Mouse (Mus musculus) stomach, embryonic 14.5 days (tissue): Measurements from ENCODE around the gene Gm6370. TPM values are rescaled to one million over a fixed set of nuclear protein-coding genes. Genes with fewer than 3 reads are reported as not detected.
"Not testable (repeated sequence)": the region's sequence is repeated elsewhere in the genome, so short reads cannot be mapped to it uniquely, and the experiment has no call there.

Experiments
- ATAC-seq: fragments of 200-750 bp; cut with Nextera tagmentation; 2 replicates; pipeline ENCODE4 v1.8.0; 2017; ENCODE audit warnings: low read depth, moderate TSS enrichment; ENCODE audit not compliant: insufficient number of reproducible peaks, insufficient read depth, low FRiP score
- H3K27ac ChIP-seq: fragments of 300-500 bp; sonication (generic); 2 replicates; pipeline ENCODE4 v1.5.1; 2014; ENCODE audit warnings: mild to moderate bottlenecking, low read length, moderate library complexity, mixed read lengths
- H3K27me3 ChIP-seq: fragments of 300-500 bp; sonication (generic); 2 replicates; pipeline ENCODE4 v1.6.1; 2014; ENCODE audit warnings: low read length, control low read depth, mixed read lengths; ENCODE audit not compliant: control insufficient read depth, insufficient read depth
- H3K36me3 ChIP-seq: fragments of 300-500 bp; sonication (generic); 2 replicates; pipeline ENCODE4 v1.6.1; 2014; ENCODE audit warnings: mild to moderate bottlenecking, control low read depth, low read length, moderate library complexity, mixed read lengths; ENCODE audit not compliant: control insufficient read depth, insufficient read depth
- H3K4me1 ChIP-seq: fragments of 300-500 bp; sonication (generic); 2 replicates; pipeline ENCODE4 v1.6.1; 2014; ENCODE audit warnings: low read length, control low read depth, mixed read lengths; ENCODE audit not compliant: control insufficient read depth, insufficient read depth
- H3K4me2 ChIP-seq: fragments of 300-500 bp; sonication (generic); replicated peaks from 2 replicates; pipeline ENCODE4 v1.6.1; 2014; ENCODE audit warnings: low read depth, low read length, control low read depth
- H3K4me3 ChIP-seq: fragments of 300-500 bp; sonication (generic); 2 replicates; pipeline ENCODE4 v1.5.1; 2014; ENCODE audit warnings: low read depth, low read length, control low read depth
- H3K9ac ChIP-seq: fragments of 300-500 bp; sonication (generic); replicated peaks from 2 replicates; pipeline ENCODE4 v1.6.1; 2014; ENCODE audit warnings: low read depth, mild to moderate bottlenecking, control low read depth, low read length, moderate library complexity, mixed read lengths
- H3K9me3 ChIP-seq: fragments of 300-500 bp; sonication (generic); 2 replicates; pipeline ENCODE4 v1.6.1; 2016; ENCODE audit warnings: low read depth, low read length, control low read depth; ENCODE audit not compliant: control insufficient read depth
- WGBS: fragments of 180-500 bp; shearing (Covaris S2); extraction: QIAGEN DNeasy Blood & Tissue Kit; methylation state at CpG from one replicate; pipeline ENCODE4 v1.1.7; 2014; 5-methylcytosine and 5-hydroxymethylcytosine counted together
- polyA plus RNA-seq: library from polyadenylated mRNA; unstranded; fragments of >200 nt; fragmentation: Nextera tagmentation; extraction: Ambion mirVana; gene quantifications from 2 replicates; pipeline ENCODE4 v1.2.1, GENCODE M21; 2014

Gene Gm6370
- polyA plus RNA-seq = not detected in 2 replicates

- not testable (repeated sequence) for H3K4me1 ChIP-seq, H3K36me3 ChIP-seq, H3K9ac ChIP-seq, H3K27ac ChIP-seq, H3K27me3 ChIP-seq, ATAC-seq, H3K4me3 ChIP-seq, H3K4me2 ChIP-seq, H3K9me3 ChIP-seq
- no CpG with 5 or more reads among the region's 5 CpGs for WGBS
Observed at GRCm38 (mm10) chr5:146491063-146491462, at the start of gene Gm6370. TSS of gene Gm6370 (plus strand) at chr5:146491363.

- Histone ChIP-seq H3K27me3 (no peaks in the 10 kb centered on the region), H3K4me2 (no peak overlapping the region), H3K4me1 (no peaks in the 10 kb centered on the region), H3K9me3 (no peaks in the 10 kb centered on the region), H3K27ac (no peak overlapping the region), H3K9ac (no peak overlapping the region), H3K4me3 (no peak overlapping the region), H3K36me3 (no peaks in the 10 kb centered on the region)
- 62% methylated on average over 2 of the region's 2 CpGs for WGBS
- no peak for ATAC-seq
Observed at GRCm38 (mm10) chr5:146442767-146443166, 48.4 kb upstream of the Gm6370 start.

- Histone ChIP-seq H3K4me2 (no peak overlapping the region), H3K4me1 (no peaks in the 10 kb centered on the region), H3K27ac (no peak overlapping the region), H3K9ac (no peak overlapping the region), H3K9me3 (no peaks in the 10 kb centered on the region), H3K27me3 (no peaks in the 10 kb centered on the region), H3K4me3 (no peak overlapping the region), H3K36me3 (no peaks in the 10 kb centered on the region)
- WGBS = 82% methylated on average over 2 of the region's 2 CpGs
- ATAC-seq = no peak
Observed at GRCm38 (mm10) chr5:146446633-146447032, 44.5 kb upstream of the Gm6370 start.

GRCm38 (mm10) chr5:146451592-146452254 lies 39.4 kb upstream of the Gm6370 start:
- Histone ChIP-seq H3K9ac (no peak overlapping the region), H3K4me3 (no peak overlapping the region), H3K9me3 (no peaks in the 10 kb centered on the region), H3K4me1 (no peaks in the 10 kb centered on the region), H3K27ac (no peak overlapping the region), H3K27me3 (no peaks in the 10 kb centered on the region), H3K36me3 (no peaks in the 10 kb centered on the region), H3K4me2 (no peak overlapping the region)
- 74% methylated on average over 11 of the region's 11 CpGs for WGBS
- no peak for ATAC-seq

GRCm38 (mm10) chr5:146453556-146453955 lies 37.6 kb upstream of the Gm6370 start:
- H3K4me2 ChIP-seq = no peak overlapping the region
- no peaks in the 10 kb centered on the region for H3K36me3 ChIP-seq
- no peaks in the 10 kb centered on the region for H3K27me3 ChIP-seq
- no peak for ATAC-seq
- no peak overlapping the region for H3K27ac ChIP-seq
- no peaks in the 10 kb centered on the region for H3K4me1 ChIP-seq
- H3K9ac ChIP-seq = no peak overlapping the region
- no peaks in the 10 kb centered on the region for H3K9me3 ChIP-seq
- WGBS = 90% methylated on average over 6 of the region's 6 CpGs
- no peak overlapping the region for H3K4me3 ChIP-seq

GRCm38 (mm10) chr5:146461612-146462011 lies 29.6 kb upstream of the Gm6370 start:
- no peak overlapping the region for H3K4me2 ChIP-seq
- no peak overlapping the region for H3K4me3 ChIP-seq
- ATAC-seq = no peak
- H3K27me3 ChIP-seq = no peaks in the 10 kb centered on the region
- H3K9ac ChIP-seq = no peak overlapping the region
- no peak overlapping the region for H3K27ac ChIP-seq
- H3K36me3 ChIP-seq = no peaks in the 10 kb centered on the region
- WGBS = 81% methylated on average over 8 of the region's 8 CpGs
- no peaks in the 10 kb centered on the region for H3K4me1 ChIP-seq
- H3K9me3 ChIP-seq = no peaks in the 10 kb centered on the region

GRCm38 (mm10) chr5:146466663-146467062 lies 24.5 kb upstream of the Gm6370 start:
- H3K4me2 ChIP-seq = no peak overlapping the region
- H3K36me3 ChIP-seq = no peaks in the 10 kb centered on the region
- H3K9ac ChIP-seq = no peak overlapping the region
- no peaks in the 10 kb centered on the region for H3K9me3 ChIP-seq
- no peaks in the 10 kb centered on the region for H3K4me1 ChIP-seq
- ATAC-seq = no peak
- H3K4me3 ChIP-seq = no peak overlapping the region
- H3K27ac ChIP-seq = no peak overlapping the region
- WGBS = 93% methylated on average over 19 of the region's 19 CpGs
- no peaks in the 10 kb centered on the region for H3K27me3 ChIP-seq

- Histone ChIP-seq H3K4me2 (no peak overlapping the region), H3K4me3 (no peak overlapping the region), H3K27ac (no peak overlapping the region), H3K27me3 (no peaks in the 10 kb centered on the region), H3K9me3 (no peaks in the 10 kb centered on the region), H3K4me1 (no peaks in the 10 kb centered on the region), H3K9ac (no peak overlapping the region), H3K36me3 (no peaks in the 10 kb centered on the region)
- WGBS = 92% methylated on average over 9 of the region's 9 CpGs
- ATAC-seq = no peak
Observed at GRCm38 (mm10) chr5:146468311-146468710, 22.9 kb upstream of the Gm6370 start.

GRCm38 (mm10) chr5:146470821-146471220 lies 20.3 kb upstream of the Gm6370 start:
- H3K4me3 ChIP-seq = no peak overlapping the region
- no peaks in the 10 kb centered on the region for H3K4me1 ChIP-seq
- no peaks in the 10 kb centered on the region for H3K9me3 ChIP-seq
- ATAC-seq = no peak
- H3K9ac ChIP-seq = no peak overlapping the region
- H3K27ac ChIP-seq = no peak overlapping the region
- H3K4me2 ChIP-seq = no peak overlapping the region
- no peaks in the 10 kb centered on the region for H3K27me3 ChIP-seq
- 83% methylated on average over 9 of the region's 9 CpGs for WGBS
- no peaks in the 10 kb centered on the region for H3K36me3 ChIP-seq
